Mouse (Mus musculus): Measurements from ENCODE around the gene Nkd1.

The Nkd1 gene

DNA sequence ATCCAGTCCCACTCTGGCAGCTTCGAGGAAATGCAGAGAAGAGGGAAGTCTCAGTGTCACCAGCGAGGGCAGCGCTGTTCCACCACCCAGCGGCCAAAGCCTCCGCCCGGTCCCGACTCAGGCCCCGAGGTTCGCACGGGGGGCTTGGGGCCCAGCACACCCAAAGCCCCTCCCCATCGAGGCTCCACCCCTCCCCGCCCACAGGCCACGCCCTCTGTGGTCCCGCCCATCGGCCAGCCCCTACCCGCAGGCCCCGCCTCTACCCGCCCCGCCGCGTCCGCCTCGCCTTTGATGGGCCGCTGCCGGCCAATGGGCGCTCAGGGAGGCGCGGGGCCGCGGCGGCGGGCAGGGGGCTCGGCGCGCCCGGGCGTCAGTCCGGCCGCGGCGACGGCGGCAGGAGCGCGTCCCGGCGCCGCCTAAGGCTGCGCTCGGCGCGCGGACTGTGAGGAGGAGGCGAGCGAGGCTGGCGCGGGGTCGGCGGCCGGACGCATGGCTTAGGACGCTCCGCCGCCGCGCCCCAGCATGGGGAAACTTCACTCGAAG lies at the start of gene Nkd1:
TSS of gene Nkd1 (plus strand) at position 370 of the 543 bp plus-strand sequence.
- DNase-seq, result peak; percentile 96

DNA sequence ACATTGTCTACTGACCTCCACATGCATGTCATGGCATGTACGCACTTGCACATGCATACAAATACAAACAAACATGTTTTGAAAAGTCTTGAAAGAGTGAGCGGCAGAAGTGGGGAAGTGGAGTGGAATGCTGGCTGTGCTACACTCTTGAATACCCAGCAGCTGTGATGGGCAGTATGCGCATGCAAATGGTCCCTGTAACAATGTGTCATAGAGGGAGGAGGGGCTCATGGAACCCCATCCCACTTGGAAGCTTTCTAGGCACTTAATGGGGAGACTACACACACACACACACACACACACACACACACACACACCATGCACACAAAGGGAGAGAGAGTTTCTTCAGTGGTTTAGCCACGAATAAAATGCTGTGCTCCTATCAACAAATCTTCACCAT lies 39.9 kb upstream of the Nkd1 start:
- DNase-seq, result no peak

DNA sequence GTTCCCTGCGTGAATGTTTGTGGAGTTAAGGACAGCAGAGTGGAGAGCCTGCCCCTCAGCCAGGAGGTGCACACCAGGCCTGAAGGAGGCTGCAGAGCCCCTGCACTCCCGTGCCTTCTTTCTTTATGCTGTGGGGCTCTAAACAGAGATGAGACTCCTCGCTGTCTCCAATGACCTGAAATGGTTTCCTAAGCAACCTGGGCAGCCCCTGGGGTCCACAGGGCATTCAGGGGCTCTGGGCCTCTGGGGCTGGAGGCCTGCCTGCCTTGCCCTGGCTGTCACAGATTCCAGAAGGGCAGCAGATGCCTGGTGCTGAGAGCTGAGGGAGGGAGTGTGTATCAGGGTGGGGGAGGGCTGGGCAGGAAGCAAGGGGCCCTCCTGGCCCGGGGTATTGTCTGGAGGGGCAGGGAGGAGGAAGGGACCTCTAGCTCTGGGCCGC lies 32.7 kb upstream of the Nkd1 start:
- DNase-seq, result peak; percentile 70

DNA sequence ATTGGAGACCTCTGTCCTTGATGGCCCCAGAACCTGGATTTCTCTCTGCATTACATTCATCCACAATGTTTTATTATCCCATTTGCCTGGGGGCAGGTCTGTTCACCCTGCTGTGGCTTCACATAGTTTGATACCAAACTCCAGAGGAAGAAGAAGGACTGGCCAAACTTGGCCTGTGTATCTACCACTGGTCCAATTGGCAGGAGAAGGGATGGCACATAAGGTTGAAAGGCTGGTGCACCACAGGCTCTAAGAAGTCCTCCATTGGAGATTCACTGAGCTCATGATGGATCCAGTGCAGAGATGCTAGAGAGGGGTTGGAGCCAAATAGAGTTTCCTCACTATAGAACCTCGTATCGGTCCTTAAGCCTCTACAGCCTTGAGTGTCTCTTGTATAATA lies 27.1 kb upstream of the Nkd1 start:
- DNase-seq, result no peak

DNA sequence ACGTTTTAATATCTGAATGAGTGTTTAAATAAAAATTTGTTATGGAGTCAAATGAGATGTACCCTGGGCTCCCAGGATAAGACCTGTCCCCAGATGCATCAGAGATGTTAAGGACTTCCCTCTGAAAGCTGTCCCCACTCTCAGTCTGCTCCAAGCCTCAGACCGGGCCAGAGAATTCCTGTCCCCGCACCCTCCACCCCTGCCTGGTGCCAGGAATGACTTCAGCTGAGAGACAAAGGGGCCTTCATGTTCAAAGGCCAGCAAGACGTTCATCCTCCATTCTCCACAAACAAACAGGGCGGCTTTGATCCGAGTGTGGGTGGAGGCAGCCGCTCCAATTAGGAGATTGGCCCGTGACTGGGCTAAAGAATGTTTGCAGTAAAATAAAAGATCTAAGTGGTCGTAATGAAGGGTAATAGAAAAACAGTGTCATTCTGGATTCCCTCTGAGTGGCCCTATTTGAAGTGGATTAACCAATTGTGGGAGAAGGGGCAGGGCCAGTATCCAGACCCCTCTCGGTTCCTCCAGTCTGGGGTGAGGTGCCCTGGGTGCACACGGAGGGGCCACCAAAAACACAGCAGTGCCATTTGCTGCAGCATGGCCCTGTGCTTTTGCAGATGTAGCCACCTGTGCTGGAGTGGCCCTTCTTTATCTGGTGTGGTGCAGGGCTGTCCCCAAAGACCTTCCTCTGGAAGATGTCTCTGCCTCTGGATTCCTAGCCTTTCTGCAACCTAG lies 25.9 kb upstream of the Nkd1 start:
- peak; percentile 58 for DNase-seq

DNA sequence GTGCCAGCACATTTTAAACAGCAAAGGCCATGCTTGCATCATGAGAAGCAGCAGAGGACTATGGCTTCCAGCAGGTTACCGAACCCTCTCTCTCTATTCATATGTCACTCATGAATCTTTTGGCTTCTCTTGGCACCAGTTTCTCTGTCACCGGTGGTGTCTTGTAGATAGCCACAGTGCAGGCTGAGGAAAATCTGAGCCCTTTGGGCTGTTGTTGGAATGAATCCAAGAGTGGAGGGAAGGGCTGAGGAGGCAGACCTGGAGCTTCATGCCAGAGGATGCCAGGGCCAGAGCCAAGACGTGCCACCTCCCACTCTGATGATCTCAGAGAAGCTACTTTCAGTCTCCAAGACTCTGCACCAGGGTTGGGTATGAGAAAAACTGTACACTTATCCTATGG lies 19.0 kb upstream of the Nkd1 start:
- no peak for DNase-seq

DNA sequence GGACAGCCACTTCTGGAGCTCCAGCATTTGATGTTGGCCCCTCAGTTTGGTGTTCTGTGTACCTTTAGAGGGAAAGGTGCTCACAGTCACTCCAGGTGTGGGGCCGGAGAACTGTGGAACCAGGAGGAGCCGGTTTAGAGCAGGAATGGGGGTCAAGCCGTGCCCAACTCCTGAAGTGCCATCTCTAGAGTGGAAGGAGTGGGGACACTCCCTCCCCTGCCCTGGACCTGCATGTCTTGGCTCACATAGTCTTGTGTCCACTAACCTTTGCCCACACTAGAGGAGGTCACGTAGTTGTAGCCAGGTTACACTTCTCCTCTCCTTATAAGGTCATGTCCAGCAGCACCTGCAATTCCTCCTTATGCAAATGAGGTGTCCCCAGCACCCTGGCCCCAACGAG lies 14.2 kb upstream of the Nkd1 start:
- no peak for DNase-seq

DNA sequence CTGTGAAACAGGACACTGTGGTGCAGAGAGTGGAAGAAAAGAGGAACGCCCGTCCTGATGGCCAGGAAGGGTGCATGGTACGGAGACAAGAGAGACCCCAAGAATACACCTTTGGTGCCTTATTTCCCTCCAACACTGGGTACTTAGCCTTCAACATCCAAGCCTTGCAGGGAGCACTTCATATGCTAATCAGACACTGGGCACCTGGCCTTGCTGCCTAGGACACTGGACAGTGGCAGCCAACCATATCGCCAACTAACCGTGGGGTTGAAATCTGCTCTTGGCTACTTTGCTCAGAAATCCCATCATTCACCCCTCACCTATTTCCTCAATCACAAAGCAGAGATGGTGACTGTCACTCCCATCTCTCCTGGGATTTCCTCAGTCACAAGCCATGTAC lies 10.1 kb upstream of the Nkd1 start:
- no peak for DNase-seq

DNA sequence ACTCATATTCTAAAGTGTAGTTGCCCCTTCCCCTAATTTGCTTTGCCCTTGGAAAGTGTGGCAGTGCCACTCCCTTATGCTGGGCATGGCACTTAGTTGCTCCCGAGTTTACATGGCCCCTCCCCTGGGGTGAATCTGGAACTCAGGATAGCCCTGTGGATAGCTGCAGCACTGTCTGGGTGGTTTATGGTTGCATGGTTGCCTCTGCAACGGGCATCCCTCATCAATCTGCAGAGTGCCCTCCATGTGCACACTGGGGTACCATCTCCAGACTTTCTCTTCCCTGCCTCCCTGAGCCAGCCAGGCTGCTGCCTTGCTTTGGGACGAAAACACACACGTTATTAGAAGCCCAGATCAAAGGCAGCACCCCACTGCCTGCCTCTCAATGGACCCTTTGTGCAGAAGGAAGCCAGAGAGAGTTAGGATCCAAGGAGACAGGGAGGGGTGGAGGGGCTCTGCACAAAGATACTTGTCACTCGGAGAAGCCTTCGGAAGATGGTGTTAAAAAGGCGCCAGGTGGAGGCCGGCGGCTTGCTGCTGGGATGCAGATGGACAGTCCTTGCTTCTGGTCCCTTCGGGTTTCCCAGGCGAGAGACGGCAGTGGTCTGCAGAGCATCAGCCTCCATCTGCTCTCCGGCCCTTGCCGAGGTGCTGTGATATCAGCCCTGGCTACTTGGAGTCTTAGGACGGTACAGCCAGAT lies 8.9 kb upstream of the Nkd1 start:
- DNase-seq, result peak; percentile 64

DNA sequence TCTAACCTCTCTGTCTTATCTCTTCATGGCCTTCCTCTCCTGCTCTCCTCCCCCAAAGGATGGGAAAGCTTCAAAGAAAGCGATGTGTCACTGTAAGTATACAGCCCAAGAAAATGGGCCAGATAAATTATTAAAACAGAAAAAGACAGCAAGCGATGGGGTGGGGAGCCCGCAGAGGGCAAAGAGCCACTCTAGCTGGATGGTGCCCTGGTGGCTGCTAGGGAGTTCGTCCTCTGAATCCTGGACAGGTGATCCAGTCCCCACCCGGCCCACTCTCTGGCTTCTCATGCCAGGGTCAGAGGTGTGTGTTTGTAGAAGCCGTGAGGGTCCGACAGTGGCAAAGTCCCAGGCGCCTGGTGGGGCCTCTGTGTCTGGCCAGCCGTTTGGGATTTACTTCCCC lies 3.1 kb upstream of the Nkd1 start:
- no peak for DNase-seq

DNA sequence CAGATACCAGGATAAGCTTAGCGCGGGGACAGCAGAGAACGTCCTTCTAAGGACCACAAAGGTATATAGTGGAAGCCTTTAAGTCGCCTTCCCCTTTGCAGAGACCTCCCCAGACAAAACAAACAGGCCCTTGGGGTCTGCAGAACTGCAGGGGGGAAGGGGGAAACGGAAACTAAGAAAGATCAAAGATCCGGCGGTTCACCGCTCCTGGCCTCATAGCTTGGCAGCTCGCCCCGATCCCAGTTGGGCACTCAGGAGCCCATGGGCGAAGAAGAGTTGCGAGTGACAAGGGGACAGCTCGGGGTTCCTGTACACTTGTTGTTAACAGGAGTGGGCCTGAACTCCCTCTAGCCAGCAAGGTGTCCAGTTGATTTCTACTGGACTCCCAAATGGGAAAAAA lies 773 bp upstream of the Nkd1 start:
- no peak for DNase-seq

DNA sequence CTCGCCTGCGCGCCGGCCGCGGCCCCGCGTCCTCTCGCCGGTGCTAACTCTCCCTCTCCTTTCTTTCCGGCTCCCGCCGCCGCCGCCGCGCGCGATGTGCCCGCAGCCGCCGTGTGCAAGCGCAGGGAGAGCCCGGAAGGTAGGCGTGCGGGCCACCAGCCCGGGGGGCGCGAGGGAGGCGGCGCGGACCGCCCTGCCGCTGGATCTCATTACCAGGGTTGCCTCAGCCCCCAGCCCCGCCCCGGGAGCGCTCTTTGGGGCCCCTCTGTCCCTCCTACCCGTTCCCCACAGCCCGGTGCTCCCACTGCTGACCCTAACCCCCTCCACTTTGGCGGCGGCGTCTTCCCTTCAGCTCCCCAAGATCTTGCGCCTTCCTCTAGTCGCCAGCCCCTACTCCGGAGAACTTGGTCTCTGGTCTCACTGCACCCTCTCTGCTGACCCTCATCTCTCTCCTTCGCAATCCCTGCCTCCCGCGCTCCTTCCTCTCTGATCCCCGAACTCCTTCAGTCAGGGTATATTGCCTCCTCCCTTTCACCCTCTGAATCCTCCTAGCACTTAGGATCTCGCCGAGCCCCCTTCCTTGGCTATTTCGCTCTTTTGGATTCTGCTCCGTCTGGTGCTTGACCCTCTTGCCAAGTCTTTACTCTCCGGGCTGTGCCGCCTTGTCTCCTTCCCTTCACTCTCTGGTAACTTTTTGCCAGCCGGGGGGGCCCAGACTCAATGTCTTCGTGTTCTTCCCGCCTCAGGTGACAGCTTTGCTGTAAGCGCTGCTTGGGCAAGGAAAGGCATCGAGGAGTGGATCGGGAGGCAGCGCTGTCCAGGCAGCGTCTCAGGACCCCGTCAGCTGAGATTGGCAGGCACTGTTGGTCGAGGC lies 624 bp downstream of the Nkd1 start:
- DNase-seq, result no peak

DNA sequence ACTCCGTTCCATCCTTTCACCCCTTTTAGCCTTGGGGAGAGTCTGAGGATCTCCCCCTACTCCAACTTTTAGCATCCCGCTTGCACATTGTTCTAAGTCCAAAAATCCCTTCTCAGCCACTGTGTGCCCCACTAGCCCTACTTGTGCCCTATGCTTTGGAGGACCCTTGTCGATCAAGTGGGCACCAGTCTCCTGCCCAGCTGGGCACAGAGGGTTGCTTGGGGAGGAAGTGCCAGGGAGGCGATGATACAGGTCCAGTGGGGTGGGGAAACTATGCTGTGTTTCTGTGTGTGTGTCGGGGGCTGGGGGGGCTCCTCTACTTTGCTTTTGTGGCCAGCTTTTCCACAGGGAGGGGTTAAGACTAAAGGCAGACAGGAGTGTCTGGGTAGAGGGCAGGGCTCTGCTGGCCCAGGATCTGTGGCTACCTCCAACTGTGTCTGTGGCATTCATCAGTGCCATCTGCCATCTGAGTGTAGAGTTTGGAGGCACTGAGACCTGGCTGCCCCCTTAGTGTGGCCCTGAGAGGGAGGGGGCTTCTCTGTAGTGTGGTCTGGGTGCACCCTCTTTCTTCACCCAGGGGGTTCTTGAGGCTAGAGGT lies 1.4 kb downstream of the Nkd1 start:
- no peak for DNase-seq

DNA sequence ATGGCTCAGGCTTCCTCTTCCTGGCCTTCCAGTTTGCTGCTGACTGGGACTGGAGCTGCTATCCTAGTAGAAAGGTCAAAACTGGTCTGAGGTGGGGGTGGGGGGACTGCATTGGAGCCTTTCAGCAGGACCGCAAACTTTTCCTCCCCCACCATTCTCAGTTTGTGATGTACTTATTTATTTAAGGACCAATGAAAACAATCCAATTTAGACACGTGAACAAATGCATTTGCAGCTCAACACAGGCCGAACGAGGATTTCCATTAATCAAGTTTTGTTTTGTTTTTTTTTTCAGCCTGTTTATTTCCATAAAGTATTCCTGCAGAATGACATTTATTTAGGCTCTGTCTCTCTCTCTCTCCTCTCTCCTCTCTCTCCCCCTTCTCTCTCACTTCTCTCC lies 2.5 kb downstream of the Nkd1 start:
- DNase-seq, result no peak

DNA sequence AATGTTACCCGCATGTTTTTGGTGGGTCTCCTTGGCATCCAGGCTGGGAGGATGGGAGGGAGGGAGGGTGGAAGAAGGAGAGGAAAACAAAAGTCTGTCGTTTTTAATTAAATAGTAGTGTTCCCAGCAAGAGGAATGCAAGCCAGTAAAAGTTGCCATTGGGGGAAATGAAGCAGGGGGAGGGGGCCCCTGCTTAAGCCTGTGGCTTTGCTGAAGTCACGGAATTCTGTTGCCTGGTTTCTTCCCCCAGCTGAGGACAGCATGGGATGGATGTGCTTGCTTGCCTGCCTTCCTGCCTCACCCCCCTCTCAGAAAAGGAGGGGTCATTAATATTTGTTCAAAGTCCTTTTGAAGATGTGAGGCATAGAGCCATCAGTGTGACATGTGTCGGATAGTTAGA lies 3.0 kb downstream of the Nkd1 start:
- DNase-seq, result peak; percentile 62

DNA sequence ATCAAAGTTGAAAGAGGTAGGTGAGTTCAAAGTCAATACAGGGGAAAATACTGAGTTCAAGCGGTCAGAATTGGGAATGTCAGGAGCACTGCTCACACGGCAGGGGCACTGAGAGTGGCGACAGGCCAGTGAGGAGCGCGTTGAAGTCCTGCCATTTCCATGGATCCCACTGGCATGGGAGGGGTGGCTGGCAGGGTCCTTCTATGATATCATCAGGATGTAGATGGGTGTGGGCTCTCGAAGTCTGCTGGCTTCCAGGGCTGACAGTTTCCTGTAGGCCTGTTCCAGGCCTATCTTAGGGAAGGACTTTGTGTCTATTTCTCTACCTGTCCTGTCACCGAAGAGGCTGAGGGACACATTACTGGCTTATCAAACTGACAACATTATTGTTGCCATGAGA lies 3.7 kb downstream of the Nkd1 start:
- no peak for DNase-seq

DNA sequence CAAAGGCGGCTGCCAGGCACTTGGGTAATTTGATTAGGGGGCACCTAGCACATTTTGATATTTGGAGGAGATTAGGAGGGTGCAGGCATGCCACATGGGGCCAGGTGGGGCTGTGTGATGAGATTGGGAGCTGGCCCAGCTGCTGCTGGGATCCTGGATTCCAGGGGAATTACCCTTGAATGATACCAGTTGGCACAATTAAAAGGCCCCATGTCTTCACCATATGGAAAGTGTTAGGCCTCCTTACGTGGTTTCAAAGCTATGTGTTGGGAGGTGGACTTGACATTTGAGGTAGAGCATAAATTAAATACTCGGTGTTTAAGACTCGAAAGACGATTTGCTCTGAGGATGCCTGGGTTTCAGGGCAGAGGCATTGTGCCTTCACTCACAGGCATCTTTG lies 5.1 kb downstream of the Nkd1 start:
- DNase-seq, result no peak

DNA sequence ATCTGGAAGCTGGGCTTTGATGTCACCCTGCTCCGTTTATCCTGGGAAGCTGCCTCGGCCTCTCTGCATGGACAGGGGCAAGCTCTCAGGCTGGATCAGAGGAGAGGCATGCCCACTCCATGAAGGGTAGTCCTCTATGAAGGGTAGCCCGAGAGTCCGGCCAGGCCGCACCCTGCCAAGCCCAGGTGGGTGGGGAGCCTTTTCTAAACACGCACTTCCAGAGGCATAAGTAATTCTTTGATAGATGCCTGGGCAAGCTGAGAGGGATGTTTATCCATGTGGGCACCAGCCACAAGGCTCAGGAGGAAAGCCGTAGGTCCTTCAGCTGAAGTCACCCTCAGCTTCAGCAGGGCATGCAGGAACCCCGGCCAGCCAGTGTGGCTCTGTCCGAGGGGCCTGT lies 7.0 kb downstream of the Nkd1 start:
- no peak for DNase-seq

DNA sequence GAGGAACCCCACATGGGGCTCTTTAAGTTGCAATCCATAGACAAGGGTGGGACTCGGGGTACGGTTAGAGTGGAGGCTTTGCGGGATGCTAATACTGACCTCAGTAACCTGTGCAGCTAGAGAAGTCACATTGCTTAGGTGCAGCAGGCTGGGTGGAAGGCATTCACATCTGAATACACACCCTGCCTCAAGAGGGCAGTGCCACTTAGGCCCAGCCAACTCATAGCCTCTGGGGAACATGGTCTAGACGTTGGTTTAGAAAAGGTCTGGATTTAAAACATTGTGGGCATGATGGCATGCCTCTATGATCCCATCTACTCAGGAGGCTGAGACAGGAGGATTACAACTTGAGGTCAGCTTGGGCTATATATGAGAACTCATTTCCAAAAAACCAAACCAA lies 8.6 kb downstream of the Nkd1 start:
- no peak for DNase-seq

DNA sequence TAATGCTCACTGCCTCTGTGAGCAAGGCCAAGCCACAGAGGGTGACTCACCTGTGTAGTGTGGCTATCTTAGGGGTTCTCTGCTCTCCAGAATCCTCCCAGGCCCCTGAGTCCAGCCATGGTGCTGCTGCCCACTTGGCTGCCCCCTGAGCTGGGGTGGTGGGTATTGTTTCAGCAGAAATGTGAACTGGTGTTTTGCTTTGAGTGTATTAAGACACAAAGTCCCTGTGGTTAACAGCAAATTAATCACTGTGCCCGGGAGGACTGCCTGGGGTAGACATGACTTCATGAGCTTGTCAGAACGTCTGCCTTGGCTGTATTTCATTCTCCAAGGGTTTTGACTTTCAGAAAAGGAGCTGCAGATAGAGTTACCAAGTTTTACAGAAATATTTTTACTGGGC lies 15.9 kb downstream of the Nkd1 start:
- DNase-seq, result no peak

DNA sequence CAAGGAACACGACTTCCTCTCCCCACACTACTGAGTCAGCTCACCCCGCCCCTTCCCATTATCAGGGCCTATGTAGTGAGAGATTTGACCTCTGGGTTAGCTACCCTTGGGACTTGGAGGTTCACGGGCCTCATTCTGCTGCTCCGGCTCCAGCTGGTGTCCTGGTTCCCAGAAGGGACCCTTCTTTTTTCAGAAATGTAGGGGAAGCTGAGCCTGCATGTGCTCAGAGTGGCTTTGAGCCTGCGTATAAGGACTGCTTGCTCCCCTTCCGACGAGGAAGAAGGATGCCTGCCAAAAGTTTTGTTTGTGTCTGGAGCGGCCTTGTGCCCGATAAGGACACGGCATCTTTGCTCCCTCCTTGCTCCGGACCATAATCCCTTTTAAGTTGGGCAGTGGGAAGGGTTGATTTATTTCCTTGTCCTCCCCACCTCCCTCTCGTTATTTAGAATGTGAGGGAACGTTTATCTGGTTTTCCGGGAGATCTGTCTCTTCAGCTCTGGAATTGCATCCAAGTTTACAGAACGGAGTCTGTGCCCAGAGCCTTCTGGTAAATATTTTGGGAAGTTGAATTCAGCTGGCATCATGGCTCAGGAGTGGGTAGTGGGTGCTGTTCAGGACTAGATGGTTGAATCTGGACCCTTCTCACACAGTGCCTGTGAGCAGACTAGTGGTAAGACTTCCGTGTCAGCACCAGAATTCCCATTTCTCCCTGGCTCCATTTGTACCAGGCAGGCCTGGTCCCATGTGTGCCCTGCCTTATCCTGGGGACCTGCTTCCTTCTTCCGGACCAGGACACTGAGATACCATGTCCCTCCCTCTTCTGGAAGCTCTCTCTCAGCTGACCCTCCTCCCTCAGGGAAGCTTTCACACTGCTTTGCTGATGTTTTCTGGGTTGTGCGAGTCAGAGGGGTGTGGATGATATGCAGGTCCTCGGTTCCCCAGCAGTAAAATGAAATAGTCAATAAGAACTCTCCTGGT lies 17.1 kb downstream of the Nkd1 start:
- DNase-seq, result no peak

DNA sequence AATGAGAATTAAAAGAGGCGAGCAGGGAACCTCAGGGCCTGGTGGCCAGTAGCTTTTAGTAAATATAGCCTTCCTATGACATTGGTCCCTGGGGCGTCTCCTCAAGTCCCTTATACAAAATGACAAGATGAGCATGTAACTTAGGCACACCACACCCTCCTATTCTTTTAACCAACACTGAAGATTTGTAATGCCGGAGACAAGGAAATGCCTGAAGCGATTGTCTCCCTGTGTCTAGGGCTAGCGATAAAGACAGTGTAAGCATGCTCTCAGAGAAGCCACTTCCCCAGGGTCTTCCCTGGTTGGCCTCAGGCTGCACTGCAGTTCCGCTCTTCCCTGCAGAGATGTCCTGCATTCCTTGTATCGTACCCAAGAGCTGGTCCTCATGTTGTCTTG lies 17.8 kb downstream of the Nkd1 start:
- no peak for DNase-seq

Data from embryo, embryonic 11 days (tissue).